Mouse (Mus musculus) cerebellum, adult 11-12 months (tissue): ENCODE results near the gene Letm1.

Source experiments
- DNase-seq: peaks from one replicate; pipeline ENCODE4 v3.0.0; 2022

Gene Letm1

GRCm38 (mm10) chr5:33782345-33782998 lies at the start of gene Letm1:
TSS of gene Letm1 (minus strand) at chr5:33782817.
- DNase-seq = peak; percentile 96

DNA sequence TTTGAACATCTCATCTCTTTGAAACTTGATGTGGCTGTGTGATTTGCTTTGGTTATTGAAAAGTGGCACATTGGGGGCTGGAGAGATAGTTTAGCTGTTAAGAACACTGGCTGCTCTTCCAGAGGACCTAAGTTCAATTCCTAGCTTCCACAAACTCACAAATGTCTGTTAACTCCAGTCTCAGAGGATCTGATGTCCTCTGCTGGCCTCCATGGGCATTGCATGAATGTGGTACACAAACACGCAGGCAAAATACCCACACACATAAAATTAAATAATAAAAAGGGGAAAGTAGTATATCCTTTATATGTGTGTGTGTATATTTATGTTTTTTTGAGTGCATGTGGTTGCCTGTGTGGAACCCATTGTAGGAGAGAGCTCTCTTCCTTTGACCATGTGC lies 48.2 kb upstream of the Letm1 start:
- DNase-seq = no peak

- no peak for DNase-seq
These were observed 47.3 kb upstream of the Letm1 start for GRCm38 (mm10) chr5:33829958-33830357.

GRCm38 (mm10) chr5:33828107-33828506 lies 45.5 kb upstream of the Letm1 start:
- no peak for DNase-seq

- no peak for DNase-seq
These were observed 43.4 kb upstream of the Letm1 start for GRCm38 (mm10) chr5:33826001-33826400.

GRCm38 (mm10) chr5:33822456-33822855 lies 39.8 kb upstream of the Letm1 start:
- DNase-seq = no peak

GRCm38 (mm10) chr5:33821901-33822427 lies 39.3 kb upstream of the Letm1 start:
- DNase-seq = no peak

DNA sequence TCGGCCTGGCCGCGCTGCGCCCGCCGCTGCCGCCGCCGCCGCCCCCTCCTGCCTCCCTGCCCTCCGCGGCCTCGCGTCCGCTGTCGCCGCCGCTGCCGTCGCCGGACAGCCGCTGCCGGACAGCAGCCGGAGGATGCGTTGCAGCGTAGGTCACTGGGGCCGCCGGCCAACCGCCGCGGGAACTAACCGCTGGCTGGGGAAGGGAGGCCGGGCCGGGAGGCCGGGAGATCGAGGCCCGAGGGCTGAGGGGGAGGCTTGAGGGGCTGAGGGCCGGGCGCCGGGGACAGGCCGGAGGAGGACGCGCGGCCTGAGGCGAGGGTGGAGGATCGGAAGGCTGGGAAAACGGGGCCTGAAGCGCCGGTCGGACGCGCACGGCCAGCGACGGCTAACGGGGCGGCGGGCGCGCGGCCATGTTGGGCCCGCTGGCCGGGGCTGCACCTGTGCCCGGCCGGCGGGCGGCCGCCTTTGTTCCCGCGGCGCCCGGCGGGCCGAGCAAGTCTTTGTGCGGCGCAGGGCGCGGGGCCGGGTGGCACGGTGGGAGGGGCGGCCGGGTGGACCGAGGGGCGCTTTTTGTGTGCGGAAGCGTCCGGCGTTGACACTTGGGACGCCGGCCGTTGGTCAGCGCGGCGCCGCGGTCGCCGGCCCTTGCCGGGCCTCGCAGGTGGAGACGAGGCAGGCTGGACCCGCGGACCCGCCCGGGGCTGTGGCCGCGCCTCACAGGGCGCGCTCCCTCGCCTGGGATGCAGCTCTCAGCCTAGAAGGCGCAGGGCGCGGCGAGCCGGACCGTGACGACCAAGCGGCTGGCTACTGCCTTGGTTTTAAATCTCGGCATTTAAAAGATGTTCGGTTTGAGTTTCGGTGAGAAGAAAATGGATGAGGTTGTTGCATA lies 38.4 kb upstream of the Letm1 start:
- peak; percentile 64 for DNase-seq

DNA sequence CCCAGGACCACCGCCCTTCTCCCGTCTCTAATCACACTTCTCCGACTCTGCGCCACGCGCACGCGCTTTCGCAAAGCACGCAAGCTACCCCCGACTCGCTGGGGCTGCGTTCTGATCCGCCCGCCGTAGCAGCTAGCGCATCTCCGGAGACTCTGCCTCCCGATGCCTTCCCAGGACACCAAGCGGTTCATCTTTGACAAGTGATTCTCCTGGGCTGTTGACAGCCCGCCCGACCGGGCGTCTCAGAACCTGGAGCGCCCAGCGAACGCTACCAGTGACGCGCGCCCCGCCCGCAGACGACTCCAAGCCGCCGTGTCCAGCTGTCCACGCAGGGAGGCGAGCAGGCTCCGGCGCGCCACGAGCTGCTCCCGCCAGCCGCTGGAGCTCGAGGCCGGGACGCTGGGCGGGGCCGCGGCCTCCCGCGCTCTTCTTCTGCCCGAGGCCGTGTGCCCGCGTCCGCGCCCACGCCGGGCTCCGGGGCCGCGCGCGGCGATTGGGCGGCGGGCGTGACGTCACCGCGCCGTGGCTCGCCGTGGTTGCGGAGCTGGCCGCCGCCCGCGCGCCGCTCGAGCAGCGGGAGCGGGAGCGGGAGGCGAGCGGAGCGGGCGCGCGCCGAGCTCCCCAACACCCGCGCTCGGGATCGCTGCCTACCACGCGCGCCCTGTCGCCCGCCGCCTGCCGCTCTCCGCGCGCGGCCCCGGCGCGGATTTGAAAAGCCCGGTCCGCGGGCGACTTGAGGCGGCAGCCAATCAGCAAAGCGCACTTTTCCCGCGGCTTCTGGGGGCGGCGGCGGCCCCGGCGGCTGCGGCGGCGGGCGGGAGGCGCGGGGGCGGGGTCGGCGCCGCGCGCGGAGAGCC lies 37.5 kb upstream of the Letm1 start, which contains the start of gene Nsd2:
Gene Nsd2, plus strand, starts transcription at position 850 of the 857 bp plus-strand sequence.
- peak; percentile 95 for DNase-seq

DNA sequence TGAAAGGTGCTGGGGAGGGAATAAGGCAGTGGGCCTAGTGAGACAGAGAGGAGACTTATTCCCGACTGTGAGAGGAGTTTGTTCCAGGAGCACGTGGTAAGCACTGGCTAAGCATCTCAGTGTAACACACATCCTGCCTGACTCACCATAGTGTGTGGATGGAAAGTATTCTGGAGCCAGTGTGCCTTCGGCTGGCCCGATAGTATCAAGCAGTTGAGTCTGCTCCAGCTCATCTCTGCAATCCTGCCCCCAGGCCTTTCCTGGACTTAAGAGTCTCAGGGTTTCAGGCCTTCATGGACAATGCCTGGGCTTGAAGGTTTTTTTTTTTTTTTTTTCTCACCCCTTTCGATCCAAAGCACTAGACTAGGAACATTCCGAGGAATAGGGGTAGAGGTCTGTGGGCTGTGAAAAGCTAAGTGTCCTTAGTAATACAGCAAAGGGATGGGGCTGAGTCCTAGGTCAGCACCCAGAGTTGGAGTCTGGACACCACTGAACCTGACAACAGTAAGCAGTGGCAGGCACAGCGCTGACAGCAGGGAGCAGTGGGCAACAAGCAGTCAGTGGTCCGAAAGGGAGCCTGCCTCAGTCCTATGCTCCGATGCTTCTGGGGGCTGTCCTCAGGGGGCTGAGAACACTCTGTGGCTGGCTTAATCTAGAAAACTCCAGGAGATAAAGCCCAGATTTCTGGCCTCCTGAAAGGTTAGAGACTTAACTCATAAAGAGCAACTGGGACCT lies 36.7 kb upstream of the Letm1 start:
- DNase-seq = peak; percentile 35

GRCm38 (mm10) chr5:33818104-33818503 lies 35.5 kb upstream of the Letm1 start:
- DNase-seq = peak; percentile 24

GRCm38 (mm10) chr5:33816008-33816725 lies 33.5 kb upstream of the Letm1 start:
- DNase-seq = no peak

- no peak for DNase-seq
These were observed 28.9 kb upstream of the Letm1 start for GRCm38 (mm10) chr5:33811519-33811918.

- DNase-seq = no peak
These were observed 20.7 kb upstream of the Letm1 start for GRCm38 (mm10) chr5:33803337-33803736.

DNA sequence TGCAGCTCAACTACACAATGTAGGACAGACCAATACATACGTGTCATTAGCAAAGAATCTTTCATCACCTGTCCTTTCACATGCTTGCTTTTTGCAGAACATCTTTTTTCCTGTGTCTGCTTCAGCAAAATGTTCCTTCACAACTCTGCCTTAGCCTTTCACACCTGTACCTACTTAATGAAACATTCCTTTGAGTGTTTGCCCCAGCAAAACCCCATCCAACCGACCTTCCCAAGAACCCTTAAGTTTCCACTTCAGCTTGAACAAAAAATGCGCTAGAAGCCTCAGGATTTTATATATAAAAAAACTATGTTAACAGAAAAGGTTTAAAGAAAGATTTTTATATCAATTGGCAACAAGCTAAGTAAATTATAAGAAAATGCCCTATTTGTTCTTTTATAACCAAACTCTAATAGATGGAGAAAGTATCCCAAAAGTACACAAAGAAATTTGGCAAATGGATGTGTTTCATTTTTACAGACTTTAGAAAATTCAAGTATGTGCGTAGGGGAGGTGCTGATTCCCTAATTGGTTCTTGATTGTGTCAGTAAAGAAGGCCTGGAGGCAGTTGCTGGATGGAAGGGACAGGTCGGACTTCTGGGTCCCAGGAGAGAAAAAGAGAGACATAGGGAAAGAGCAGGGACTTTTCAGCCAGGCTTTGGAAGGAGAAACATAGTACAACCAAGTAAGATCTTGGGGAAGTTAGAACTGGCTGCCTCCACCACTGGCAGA lies 9.5 kb upstream of the Letm1 start:
- DNase-seq = no peak

DNA sequence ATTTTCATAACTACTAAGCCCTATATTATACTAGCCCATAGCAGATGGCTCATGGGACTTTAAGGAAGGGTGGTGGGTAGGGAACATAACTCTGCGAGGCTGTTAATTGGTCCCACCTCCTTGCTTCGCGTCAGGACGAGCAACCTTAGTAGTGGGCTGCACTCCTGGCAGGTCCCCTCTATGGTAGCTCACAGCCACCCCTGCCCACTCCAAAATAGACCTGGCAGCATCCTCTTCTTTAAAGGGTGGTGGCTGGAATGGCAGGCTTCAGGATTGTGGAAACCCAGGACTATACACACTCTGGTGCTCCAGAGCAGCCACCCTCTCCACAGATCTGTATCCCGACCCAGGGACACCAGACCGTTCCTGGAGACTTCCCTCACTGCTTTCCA lies 378 bp upstream of the Letm1 start:
- no peak for DNase-seq

DNA sequence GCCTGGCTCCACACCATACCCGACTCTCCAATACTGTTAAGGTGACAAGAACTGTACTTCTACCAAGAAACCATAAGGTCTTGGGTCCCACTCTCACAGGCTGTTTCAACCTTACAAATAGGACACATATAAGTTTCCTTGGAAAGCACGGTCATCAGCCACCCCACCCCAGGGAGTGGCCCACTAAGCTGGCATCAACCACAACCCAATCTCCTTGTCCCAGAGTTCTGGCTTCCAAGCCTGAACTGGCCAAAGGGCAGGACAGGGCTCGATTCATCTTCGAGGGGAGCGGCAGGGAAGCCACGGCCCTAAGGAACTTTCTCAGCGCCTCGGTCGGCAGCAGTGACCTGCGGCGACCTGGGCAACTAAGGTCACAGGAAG lies 663 bp downstream of the Letm1 start:
- DNase-seq = no peak

GRCm38 (mm10) chr5:33777195-33777594 lies 5.4 kb downstream of the Letm1 start:
- DNase-seq = no peak

- DNase-seq = no peak
These were observed 39.1 kb downstream of the Letm1 start for GRCm38 (mm10) chr5:33743481-33743880.

DNA sequence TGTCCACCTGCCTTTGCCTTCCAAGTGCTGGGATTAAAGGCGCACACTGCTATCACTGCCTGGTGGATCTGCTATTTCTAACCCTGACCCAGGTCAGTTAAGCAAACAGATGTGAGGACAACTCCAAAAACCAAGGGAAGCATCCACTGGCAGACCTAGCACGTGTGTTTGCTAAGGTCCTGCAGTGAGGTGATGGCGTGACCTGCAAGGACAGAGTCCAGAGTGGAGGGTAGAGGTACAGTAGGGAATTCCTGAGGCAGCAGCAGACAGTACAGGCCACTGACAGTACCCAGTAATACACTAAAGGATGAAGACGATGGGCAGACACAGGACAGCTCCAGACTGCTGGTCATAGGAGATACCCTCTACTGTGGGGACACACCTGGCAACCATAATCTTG lies 42.1 kb downstream of the Letm1 start:
- DNase-seq = no peak

DNA sequence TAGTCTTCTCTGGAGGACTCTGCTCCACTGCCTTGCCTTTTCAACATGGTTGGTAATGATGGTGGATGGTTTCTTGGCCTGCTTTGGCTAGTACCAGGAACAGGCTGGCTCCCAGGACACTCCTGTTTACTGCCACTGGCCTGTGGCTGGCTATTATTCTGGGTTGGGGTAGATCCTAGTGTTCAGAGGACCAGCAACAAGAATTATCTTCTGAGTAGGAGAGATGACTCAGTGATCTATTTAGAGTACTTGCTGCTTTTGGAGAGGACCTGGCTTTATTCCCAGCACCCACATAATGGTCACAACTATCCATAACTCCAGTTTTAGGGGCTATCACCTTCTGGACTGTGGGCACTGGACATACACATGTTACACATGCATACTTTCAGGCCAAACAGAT lies 44.3 kb downstream of the Letm1 start:
- no peak for DNase-seq
